Comparison of ENCODE assay signal across 8 mouse cellular contexts in the genomic region with DNA sequence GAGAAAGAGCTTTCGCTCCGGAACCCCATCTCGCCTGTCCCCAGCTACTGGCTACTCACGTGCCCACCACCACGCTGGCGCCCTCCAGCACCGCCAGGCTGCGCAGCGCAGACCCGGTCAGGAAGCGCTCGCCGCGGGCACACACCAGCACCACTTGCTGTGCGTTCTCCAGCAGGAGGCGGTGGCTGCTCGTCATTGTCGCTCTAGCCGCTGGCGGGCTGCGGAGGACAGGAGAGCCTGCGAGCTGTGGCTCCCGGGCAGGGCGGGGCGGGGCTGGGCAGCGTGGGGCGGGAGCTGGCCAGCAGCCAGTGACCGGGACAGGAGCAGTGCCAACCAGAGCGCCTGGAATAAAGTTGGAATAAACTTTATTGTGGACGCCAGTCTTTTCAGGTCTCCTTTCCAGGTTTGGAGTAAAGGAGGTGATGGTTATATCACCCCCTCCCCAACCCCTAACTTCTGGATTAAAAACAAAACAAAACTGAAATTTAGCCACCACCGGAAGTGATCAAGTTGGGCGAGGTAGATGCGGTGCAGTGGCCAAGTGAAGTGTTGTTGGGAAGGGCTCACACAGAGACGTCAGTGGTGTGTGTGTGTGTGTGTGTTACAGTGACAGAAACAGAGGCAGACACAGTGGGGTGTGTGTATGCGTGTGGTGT. TPM values are rescaled to one million over a fixed set of nuclear protein-coding genes. Genes with fewer than 3 reads are reported as not detected.
A peak's percentile ranks its signal among the peaks of the same experiment; 100 is the strongest.
DNase-seq lines count a peak whose midpoint lies in the region; ATAC-seq lines count a peak whose summit lies in the region.

Gene Amdhd1 (minus strand): TSS at position 259 of the 656 bp plus-strand sequence.

- peak; percentile 69 for DNase-seq in R1 (ENCODE audit: low read depth, low spot score)
- peak; percentile 53 to 78 for DNase-seq in cerebellum, postnatal 25 days
- peak; percentile 11 to 40 for DNase-seq in frontal cortex, postnatal 25 days (ENCODE audit: low spot score in 2 of 2)
- DNase-seq in hindbrain, embryonic 14.5 days (ENCODE audit: low spot score), result peak; percentile 65
- DNase-seq in left cerebral cortex, adult 18-20 months (ENCODE audit: low spot score in 2 of 2), result peak; percentile 60 to 65
- DNase-seq in retina, postnatal 7 days (ENCODE audit: low read depth, low spot score), result peak; percentile 64
- DNase-seq in urinary bladder, adult 2 months (ENCODE audit: low spot score), result peak; percentile 70

- ATAC-seq in hindbrain, embryonic 14.5 days (ENCODE audit: low FRiP score), result peak; percentile 92

- peaks cover 5% of the 10 kb centered on the region; the same call in 1 of the 2 replicates for H3K27me3 ChIP-seq in hindbrain, embryonic 14.5 days (ENCODE audit: control insufficient read depth, insufficient read depth, low read length)

- no peaks in the 10 kb centered on the region for H3K36me3 ChIP-seq in hindbrain, embryonic 14.5 days (replicated peaks; ENCODE audit: control insufficient read depth, insufficient read depth)
- no peaks in the 10 kb centered on the region for H3K36me3 ChIP-seq in macrophage (ENCODE audit: inconsistent target)

- no peaks in the 10 kb centered on the region for H3K9me3 ChIP-seq in hindbrain, embryonic 14.5 days (ENCODE audit: control insufficient read depth, low read length)

- 3% methylated on average over 35 of the region's 35 CpGs for WGBS in hindbrain, embryonic 14.5 days
- WGBS in macrophage (ENCODE audit: missing documents), result under 1% methylated on average over 31 of the region's 35 CpGs

- H3K4me3 ChIP-seq in hindbrain, embryonic 14.5 days (replicated peaks; ENCODE audit: low read length), result peak within 1 kb of the TSS; percentile 29
- H3K4me3 ChIP-seq in macrophage (ENCODE audit: inconsistent target), result peak within 1 kb of the TSS; percentile 34

- H3K27ac ChIP-seq in hindbrain, embryonic 14.5 days, result no peak within 1 kb of the TSS
- 0 out of 2 replicates have a peak within 1 kb of the TSS, but pooled peaks have one; percentile 5 for H3K27ac ChIP-seq in macrophage

- H3K4me1 ChIP-seq in hindbrain, embryonic 14.5 days (replicated peaks; ENCODE audit: control insufficient read depth, insufficient read depth, low read length), result peaks cover 8% of the 10 kb centered on the region

- H3K4me2 ChIP-seq in hindbrain, embryonic 14.5 days (replicated peaks), result peak within 1 kb of the TSS; percentile 64

- no peaks in the 10 kb centered on the region for H3K79me2 ChIP-seq in macrophage (ENCODE audit: inconsistent target)

- peak within 1 kb of the TSS; percentile 41; the same call in 1 of the 2 replicates for H3K9ac ChIP-seq in hindbrain, embryonic 14.5 days

RNA-seq across cellular contexts. Expression of gene Amdhd1, which starts in this region (rescaled TPM):
- polyA plus RNA-seq in hindbrain, embryonic 14.5 days (2014; fragmentation: Nextera tagmentation; extraction: Ambion mirVana), result 0.08 and 0.20 TPM in 2 replicates
- under 1 TPM; 0.40 to 0.67 TPM for total RNA-seq in left cerebral cortex, adult 18-20 months (2021)
- under 1 TPM in 1 of 26 experiments, not detected in 25; 0.34 TPM for total RNA-seq in macrophage (2018; cell fraction: chromatin; rRNA removed)
- under 1 TPM in 4 of 26 experiments, not detected in 22; 0.03 to 0.13 (median 0.06) TPM for total RNA-seq in macrophage (2018; cell fraction: cytosol; rRNA removed)
- under 1 TPM in 1 of 26 experiments, not detected in 25; 0.48 TPM for total RNA-seq in macrophage (2018; cell fraction: nucleus; rRNA removed)
- polyA plus RNA-seq in macrophage (2018), result 0.07 to 0.08 TPM in 2 of 3 replicates, not detected in the other
- 0.67 and 0.83 TPM in 2 replicates for polyA plus RNA-seq in urinary bladder, adult 2 months (2012; rRNA removed)

Comparison
In these comparisons a context has a peak if more than half of its experiments do, and no peak if none do; other contexts are left out.
1. Peak in DNase-seq, ATAC-seq, H3K4me3 ChIP-seq, H3K9ac ChIP-seq and H3K4me2 ChIP-seq in hindbrain, embryonic 14.5 days; RNA of the gene not detected or under 1 TPM.
2. Peak in DNase-seq in left cerebral cortex, adult 18-20 months; RNA of the gene not detected or under 1 TPM.
3. Peak in DNase-seq in urinary bladder, adult 2 months; RNA of the gene not detected or under 1 TPM.